Mouse (Mus musculus) adrenal gland, adult 8-10 months (tissue): Measurements from ENCODE around the gene Lgr4. TPM values are rescaled to one million over a fixed set of nuclear protein-coding genes. Genes with fewer than 3 reads are reported as not detected.

Experiments
- DNase-seq: peaks from one replicate; pipeline ENCODE4 v3.0.0; 2022
- total RNA-seq, 4 experiments: library from RNA; stranded (reverse); gene quantifications; 2 replicates each; pipeline ENCODE4 v1.2.4; 2022

Gene Lgr4
- total RNA-seq, 4 experiments from 2014 or later: 117 to 198 (median 152) TPM

GRCm38 (mm10) chr2:109983435-109983834 lies 66.0 kb downstream of the Lgr4 start:
- no peak for DNase-seq

GRCm38 (mm10) chr2:109984930-109985329 lies 67.5 kb downstream of the Lgr4 start:
- no peak for DNase-seq

- no peak for DNase-seq
Observed at GRCm38 (mm10) chr2:109985560-109985959, 68.1 kb downstream of the Lgr4 start.

- no peak for DNase-seq
Observed at GRCm38 (mm10) chr2:109986036-109986785, 68.8 kb downstream of the Lgr4 start.

GRCm38 (mm10) chr2:109987946-109988345 lies 70.5 kb downstream of the Lgr4 start:
- no peak for DNase-seq

GRCm38 (mm10) chr2:109989196-109989595 lies 71.7 kb downstream of the Lgr4 start:
- no peak for DNase-seq

GRCm38 (mm10) chr2:109989679-109990473 lies 72.4 kb downstream of the Lgr4 start:
- DNase-seq: no peak

- no peak for DNase-seq
Observed at GRCm38 (mm10) chr2:109991754-109992153, 74.3 kb downstream of the Lgr4 start.

- no peak for DNase-seq
Observed at GRCm38 (mm10) chr2:109992448-109993073, 75.1 kb downstream of the Lgr4 start.

GRCm38 (mm10) chr2:109993404-109993803 lies 76.0 kb downstream of the Lgr4 start:
- no peak for DNase-seq

- DNase-seq: no peak
Observed at GRCm38 (mm10) chr2:109995061-109995460, 77.6 kb downstream of the Lgr4 start.

GRCm38 (mm10) chr2:109996411-109996810 lies 79.0 kb downstream of the Lgr4 start:
- peak; percentile 67 for DNase-seq

GRCm38 (mm10) chr2:110004668-110005067 lies 87.2 kb downstream of the Lgr4 start:
- DNase-seq: no peak

GRCm38 (mm10) chr2:110005164-110005563 lies 87.7 kb downstream of the Lgr4 start:
- DNase-seq: no peak

GRCm38 (mm10) chr2:110005596-110006239 lies 88.3 kb downstream of the Lgr4 start:
- DNase-seq: no peak

- DNase-seq: no peak
Observed at GRCm38 (mm10) chr2:110007423-110008267, 90.2 kb downstream of the Lgr4 start.

GRCm38 (mm10) chr2:110009449-110009848 lies 92.0 kb downstream of the Lgr4 start:
- no peak for DNase-seq

GRCm38 (mm10) chr2:110012184-110012725 lies 94.8 kb downstream of the Lgr4 start:
- DNase-seq: no peak

- DNase-seq: no peak
Observed at GRCm38 (mm10) chr2:110017087-110017486, 99.6 kb downstream of the Lgr4 start.

- DNase-seq: peak; percentile 86
Observed at GRCm38 (mm10) chr2:110017616-110018505, 100.4 kb downstream of the Lgr4 start, which contains the start of gene Ccdc34. Ccdc34 (plus strand) TSS chr2:110017817.
